Mouse (Mus musculus): ENCODE measurements at regions not wholly inside any gene's neighbourhood (a gene's known extent, or its start where the extent isn't known, plus 50 kb on each side); places are given as distances from the start of the nearest gene placed in this dataset.

GRCm38 (mm10) chr4:110050393-110051280, 72.8 kb downstream of the Dmrta2 start:
- TF ChIP-seq CTCF (IDR thresholded peaks at IDR 0.05; ENCODE audit: insufficient read depth, low read depth, low read length): peak; percentile 97
- TF ChIP-seq POLR2A (IDR thresholded peaks at IDR 0.05; ENCODE audit: insufficient read depth, low read depth, low read length): no peak

Data from olfactory bulb, adult 2 months (tissue).